Mouse (Mus musculus) skeletal muscle tissue, adult 2 months (tissue): ENCODE measurements around the gene Map3k13.
A peak's percentile ranks its signal among the peaks of the same experiment; 100 is the strongest.
"Not testable (repeated sequence)": the region's sequence is repeated elsewhere in the genome, so short reads cannot be mapped to it uniquely, and the experiment has no call there.

ENCODE experiments used
- DNase-seq: peaks from one replicate; pipeline ENCODE4 v3.0.0-alpha.2; 2012; ENCODE audit warnings: low read depth, low spot score

The Map3k13 gene

GRCm38 (mm10) chr16:21793875-21794696 lies at the start of gene Map3k13:
Gene Map3k13, plus strand, starts transcription at chr16:21794346.
- peak; percentile 93 for DNase-seq

DNA sequence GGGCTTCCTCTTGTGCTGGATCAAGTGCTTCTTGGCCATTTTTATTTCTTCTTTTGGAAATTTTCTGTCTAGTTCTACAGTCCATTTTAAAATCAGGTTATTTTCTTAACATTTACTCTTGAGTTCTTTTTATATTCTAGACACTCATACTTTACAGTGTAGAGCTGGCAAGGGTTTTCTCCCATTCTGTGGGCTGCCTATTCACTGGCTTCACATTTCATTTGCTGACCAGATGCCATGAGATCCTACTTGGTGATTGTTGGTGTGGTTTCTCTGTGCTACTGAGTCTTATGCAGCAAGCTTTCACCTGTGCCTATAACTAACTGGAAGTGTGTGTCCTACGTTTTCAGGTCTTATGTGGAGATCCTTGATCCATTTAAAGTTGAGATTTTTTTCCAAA lies 35.7 kb upstream of the Map3k13 start:
- DNase-seq: no peak

- no peak for DNase-seq
Measured at GRCm38 (mm10) chr16:21768255-21768654, 25.9 kb upstream of the Map3k13 start.

DNA sequence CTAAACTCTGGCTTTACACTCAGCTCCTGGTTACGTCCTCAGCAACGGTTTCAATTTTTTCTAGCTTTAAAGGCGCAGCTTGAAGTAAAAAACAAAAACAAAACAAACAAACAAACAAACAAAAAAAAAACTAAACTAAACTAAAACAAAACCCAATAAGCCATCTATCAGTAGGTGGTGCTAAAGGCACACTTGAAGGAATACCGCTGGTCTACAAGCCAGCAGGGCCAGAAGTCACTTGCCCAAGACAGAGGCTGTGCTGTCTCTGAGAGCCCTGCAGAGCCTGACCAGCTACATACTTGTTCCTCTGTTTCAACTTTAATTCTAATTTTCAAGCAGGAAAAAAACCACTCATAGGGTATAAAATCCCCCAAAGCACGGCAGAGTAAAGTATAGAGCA lies 24.5 kb upstream of the Map3k13 start:
- DNase-seq: no peak

DNA sequence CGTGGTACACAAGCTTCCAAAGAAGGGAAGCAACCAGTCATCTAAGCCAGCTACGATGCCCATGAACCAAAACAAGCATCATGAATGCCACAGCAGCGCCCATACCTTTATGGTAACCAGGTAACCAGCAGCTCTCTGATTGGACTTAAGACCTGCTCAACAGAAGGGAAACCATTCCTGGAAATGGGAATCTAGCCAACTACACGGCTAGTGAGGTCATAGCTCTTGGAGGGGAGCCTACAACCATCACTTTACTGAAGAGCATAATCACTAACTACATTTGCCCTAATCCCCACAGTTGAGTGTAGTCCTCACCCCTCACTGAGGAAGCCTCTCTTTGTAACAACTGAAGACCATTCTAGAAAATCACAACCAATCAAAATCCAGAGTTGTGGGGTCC lies 19.4 kb upstream of the Map3k13 start:
- no peak for DNase-seq

DNA sequence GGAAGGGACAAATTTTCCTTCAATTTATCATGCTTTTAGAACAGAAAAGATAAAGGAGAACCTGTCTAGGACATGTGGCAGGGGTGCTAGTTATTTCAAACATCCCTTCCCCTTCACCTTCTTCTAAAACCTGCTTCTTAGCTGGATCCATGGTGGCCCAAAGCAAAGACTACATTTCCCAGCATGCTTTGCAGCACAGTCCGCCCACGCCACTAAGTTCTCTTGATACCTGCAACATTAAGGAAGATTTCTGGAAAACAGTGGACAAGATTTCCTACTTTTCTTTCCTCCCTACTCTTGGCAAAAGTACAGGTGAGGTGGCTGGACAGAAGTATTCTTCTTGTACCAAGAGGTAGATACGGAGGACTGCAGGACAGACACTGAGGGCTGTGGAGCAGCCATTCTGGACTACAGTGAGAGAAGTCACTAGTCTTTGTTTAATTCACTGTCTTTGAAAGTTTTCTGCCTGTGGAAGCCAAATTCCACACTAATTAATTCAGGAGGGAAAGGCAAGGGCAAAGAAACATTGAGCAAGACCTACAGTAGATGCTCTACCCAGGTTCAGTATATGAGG lies 15.8 kb upstream of the Map3k13 start:
- no peak for DNase-seq

DNA sequence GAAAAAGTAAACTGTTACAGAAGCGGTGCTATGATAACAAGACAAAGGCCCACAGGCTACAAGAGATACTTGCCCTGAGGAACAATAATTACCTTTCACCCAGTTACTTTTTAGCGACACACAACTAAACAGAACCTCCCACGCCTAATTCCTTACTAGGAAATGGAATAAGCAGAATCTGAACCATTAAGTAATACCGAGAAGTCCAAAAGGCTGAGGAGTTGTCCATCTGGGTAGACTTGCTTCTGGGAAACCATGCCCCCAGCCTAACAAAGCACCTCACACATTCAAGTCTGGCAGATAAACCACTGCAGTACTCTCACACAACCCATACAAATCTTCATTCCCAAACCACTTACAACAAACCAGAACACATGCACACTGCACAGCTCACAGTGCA lies 15.0 kb upstream of the Map3k13 start:
- no peak for DNase-seq

DNA sequence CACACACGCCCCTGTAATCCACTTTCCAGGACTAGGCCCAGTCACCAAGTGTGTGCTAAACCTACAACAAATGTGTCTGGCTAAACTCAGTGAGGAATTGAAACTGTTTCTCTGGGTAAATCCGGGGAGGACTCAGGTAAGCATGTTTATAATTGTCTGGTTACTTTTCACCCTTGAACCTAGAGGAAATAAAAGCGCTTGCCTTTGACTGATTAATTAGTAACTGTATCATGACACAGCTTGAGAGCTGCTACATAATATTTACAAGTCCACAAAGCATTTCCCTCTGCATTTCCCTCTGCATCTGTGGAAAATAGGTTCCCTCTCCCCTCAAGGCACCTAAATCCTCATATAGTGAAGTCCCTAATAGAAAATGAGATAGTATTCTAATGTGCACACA lies 12.9 kb upstream of the Map3k13 start:
- no peak for DNase-seq

DNA sequence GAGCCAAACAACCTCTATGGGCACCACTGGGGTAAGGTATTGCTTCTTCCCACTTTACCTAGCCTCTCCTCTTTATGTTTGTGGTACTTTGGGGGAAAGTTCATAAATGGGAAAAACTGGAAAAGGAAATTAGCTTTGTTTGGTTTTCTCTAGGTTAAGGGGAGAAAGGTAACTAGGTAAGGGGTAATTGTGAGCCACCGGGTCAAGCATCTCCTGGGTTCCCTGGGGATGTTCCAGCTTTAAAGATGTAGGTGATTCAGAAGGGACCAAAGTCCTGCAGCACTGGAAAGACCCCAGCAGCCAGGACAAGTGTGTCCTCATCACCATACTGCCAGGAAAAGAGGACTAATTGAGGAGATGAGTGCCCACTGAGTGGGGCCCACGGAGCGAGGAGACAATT lies 12.3 kb upstream of the Map3k13 start:
- DNase-seq: no peak

DNA sequence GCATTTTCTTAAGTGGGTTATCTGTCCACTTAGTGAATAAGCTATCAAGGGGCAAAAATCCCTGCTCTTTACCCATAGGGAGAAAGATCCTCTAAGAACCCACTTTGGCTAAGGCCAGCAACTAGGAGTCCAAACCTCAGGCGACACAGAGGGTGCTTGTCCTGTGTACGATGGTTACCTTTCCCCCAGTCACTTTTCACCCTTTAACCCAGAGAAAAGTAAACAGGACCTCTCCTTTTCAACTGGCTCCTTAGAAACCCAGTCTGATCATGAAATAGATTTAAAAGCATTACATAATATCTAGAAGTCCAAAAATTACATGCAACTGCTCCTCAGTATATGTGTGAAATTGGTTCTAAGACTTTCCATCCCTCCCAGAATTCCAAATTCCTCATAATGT lies 11.3 kb upstream of the Map3k13 start:
- DNase-seq: no peak

- no peak for DNase-seq
Measured at GRCm38 (mm10) chr16:21785000-21785399, 9.1 kb upstream of the Map3k13 start.

DNA sequence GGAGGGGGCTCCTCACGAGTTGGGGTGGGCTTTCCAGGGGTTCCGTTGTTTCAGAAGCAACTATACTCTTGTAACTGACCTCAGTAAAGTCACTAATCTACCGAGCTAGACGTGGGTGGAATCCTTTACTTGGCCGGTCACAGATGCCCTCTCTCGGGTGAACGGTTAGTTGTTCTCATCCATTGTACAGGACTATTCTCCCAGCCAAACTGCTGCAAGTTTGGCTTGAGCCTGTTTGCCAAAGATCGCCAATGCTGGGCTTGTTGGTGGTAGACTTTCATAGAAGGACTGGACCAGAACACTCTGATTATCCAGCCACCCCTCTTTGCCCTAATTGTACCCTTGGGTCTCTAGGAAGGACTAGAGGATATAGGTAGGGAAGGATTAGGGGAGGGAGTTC lies 7.8 kb upstream of the Map3k13 start:
- no peak for DNase-seq

GRCm38 (mm10) chr16:21787516-21788353 lies 6.4 kb upstream of the Map3k13 start, which contains the start of gene Ehhadh:
Gene Ehhadh, minus strand, starts transcription at chr16:21787807.
- peak; percentile 73 for DNase-seq

GRCm38 (mm10) chr16:21788581-21788980 lies 5.6 kb upstream of the Map3k13 start:
- no peak for DNase-seq

DNA sequence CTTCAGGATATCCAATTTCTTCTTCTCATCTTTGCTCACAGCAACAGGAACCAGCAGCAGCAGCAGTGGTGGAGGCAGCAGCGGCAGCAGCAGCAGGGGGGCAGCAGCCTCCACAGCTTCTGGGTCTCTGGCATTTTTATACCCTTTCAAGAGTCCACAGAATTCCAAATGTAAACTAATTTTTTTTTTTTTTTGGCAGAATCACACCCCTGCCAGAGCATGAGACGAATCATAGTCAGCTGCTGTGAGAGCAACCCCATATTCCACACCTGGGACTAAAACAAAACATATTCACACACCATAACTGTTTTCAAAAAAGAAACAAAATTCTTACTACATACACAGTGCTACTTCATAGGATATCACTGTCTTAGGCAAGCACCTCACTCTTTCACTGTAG lies 5.0 kb upstream of the Map3k13 start:
- no peak for DNase-seq

DNA sequence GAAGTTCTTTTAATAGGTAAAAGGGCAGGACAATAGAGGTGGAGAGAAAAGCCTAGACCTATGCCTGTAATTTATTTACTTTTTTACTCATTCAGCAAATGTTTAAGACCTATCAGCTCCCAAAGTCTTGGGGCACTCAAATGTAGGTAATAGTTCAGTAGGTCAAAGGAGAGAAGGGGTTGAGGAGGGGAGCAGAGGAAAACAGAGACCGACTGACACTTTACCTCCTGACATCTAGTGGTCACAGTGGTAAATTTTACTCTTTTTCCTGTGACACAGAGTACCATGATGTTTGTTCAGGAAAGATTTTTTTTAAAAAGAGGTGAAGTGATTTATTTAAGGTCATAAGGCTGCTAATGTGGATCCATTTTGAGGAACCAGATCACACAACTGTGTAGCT lies 3.7 kb upstream of the Map3k13 start:
- no peak for DNase-seq

DNA sequence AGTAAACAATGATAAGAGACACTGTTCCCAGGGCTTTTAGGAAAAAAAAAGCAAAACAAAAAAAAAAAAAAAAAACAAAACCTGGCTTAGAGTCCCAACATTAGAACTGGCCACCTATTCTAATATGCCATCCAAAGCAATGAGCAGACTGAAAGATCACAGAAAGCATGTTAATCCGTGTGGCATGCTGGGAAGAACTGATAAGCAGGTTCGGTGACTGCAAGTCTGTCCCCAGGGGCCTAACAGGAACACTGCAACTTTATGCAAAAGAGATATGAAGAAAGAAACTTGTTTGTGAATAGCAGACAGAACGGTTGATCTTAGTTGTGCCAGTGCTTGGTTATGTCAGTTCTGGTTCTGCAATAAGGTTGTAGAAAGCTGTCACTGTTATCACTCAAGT lies 2.4 kb upstream of the Map3k13 start:
- no peak for DNase-seq

DNA sequence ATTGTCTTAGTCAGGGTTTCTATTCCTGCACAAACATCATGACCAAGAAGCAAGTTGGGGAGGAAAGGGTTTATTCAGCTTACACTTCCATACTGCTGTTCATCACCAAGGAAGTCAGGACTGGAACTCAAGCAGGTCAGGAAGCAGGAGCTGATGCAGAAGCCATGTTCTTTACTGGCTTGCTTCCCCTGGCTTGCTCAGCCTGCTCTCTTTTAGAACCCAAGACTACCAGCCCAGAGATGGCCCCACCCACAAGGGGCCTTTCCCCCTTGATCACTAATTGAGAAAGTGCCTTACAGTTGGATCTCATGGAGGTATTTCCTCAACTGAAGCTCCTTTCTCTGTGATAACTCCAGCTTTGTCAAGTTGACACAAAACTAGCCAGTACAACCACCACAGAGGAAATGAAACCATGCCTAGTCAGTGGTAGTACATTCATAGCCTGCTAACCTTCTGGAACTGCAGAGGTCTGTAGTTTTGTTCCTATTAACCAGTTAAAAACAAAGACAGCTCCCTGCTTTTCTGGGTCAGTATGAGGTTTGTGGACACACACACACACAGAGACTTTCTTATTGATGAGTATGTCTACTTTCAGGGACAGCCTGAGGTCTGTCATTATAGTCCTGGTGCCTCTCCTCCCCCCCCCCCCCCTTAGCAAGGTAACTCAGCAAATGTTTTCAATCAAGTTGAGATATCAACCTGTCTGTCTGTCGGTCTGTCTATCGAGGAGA lies 901 bp upstream of the Map3k13 start:
- DNase-seq: not testable (repeated sequence)

DNA sequence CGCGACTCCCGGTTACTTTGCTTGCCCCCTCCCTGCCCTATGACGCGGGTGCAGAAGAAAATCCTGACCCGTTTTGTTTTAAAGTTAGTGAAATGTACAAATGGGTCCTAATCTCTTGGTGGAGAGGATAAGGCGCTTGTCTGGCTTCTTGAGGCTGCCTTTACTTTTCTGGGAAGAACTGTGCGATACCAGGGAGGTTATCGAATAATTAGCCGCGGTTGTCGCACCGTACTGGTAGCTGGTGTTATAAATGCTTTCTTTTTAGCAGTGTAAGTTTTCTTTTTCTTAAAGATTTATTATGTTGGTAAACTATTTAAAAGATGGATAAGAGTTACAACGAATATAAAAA lies 525 bp downstream of the Map3k13 start:
- no peak for DNase-seq

GRCm38 (mm10) chr16:21795071-21795470 lies 925 bp downstream of the Map3k13 start:
- DNase-seq: no peak

DNA sequence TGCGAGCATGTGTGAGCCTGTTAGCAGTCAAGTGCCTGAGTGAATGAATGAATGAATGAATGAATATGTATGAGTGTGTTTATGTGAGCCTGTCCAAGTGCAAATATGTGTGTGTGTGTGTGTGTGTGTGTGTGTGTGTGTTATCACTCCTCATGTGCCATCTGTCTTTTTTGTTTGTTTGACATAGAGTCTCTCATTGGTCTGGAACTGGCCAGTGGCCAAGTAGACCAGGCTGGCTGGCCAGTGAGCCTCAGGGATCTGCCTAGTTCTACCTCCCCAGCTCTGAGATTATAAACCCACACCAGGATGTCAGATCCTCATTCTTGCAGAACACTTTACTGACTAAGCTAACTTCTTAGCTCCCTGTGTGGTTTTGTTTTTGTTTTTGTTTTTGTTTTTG lies 10.1 kb downstream of the Map3k13 start:
- no peak for DNase-seq

DNA sequence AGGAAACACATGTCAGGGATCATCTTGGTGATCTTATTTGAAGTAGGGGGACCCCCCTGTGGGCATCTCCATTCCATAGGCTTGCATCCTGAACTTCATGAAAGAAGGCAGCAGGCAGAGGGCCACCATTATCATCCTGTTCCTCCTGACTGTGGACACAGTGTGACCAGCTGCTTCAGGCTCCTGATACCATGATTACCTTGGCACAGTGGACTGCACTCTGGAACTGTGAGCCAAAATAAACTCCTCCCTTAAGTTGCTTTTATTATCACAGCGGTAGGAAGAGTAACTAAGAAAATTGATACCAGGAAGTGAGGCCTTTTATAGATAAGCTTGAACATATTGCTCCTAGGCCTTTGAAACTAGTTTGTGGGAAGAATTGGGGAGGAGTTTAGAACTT lies 12.7 kb downstream of the Map3k13 start:
- no peak for DNase-seq
